Mouse (Mus musculus) spleen, adult 2 months (tissue): ENCODE data around the gene Faf1.

Experiments
- CTCF ChIP-seq: fragments of 200-500 bp; IDR thresholded peaks from 2 replicates; pipeline ENCODE4 v1.5.1; 2011; ENCODE audit warnings: mild to moderate bottlenecking, inconsistent platforms; ENCODE audit not compliant: insufficient read depth, insufficient read length, insufficient replicate concordance; ENCODE audit errors: extremely low read depth
- POLR2A ChIP-seq: fragments of 200-500 bp; IDR thresholded peaks from 2 replicates; pipeline ENCODE4 v1.6.1; 2011; ENCODE audit warnings: low read depth, low read length, inconsistent platforms

GRCm38 (mm10) chr4:109974655-109975380 is 298.4 kb downstream of the Faf1 start:
- no peak for TF ChIP-seq CTCF
- TF ChIP-seq POLR2A = no peak
